Mouse (Mus musculus): ENCODE results near the gene Prdm10. TPM values are rescaled to one million over a fixed set of nuclear protein-coding genes. Genes with fewer than 3 reads are reported as not detected.

Gene Prdm10
- polyA plus RNA-seq, 1 experiment = 1.9 TPM

- H3K36me3 ChIP-seq (ENCODE audit: control insufficient read depth, insufficient read depth) = no peaks in the 10 kb centered on the region
- no peak overlapping the region for H3K4me2 ChIP-seq (ENCODE audit: low read depth)
- no peak overlapping the region for H3K4me3 ChIP-seq
- H3K79me2 ChIP-seq (ENCODE audit: control insufficient read depth, insufficient read depth) = no peaks in the 10 kb centered on the region
- H3K27me3 ChIP-seq (ENCODE audit: control insufficient read depth, insufficient read depth, insufficient read length) = no peaks in the 10 kb centered on the region
- TF ChIP-seq REST (IDR thresholded peaks at IDR 0.05; ENCODE audit: insufficient read depth, insufficient read length) (no peak), CEBPB (IDR thresholded peaks at IDR 0.05; ENCODE audit: insufficient read depth, poor library complexity, severe bottlenecking) (no peak), SRF (IDR thresholded peaks at IDR 0.05; ENCODE audit: control insufficient read depth, insufficient read length, low read depth) (no peak)
- no peak overlapping the region for H3ac ChIP-seq (ENCODE audit: control insufficient read depth, insufficient read length)
These were observed 40.4 kb downstream of the Prdm10 start for GRCm38 (mm10) chr9:31320734-31321133.

DNA sequence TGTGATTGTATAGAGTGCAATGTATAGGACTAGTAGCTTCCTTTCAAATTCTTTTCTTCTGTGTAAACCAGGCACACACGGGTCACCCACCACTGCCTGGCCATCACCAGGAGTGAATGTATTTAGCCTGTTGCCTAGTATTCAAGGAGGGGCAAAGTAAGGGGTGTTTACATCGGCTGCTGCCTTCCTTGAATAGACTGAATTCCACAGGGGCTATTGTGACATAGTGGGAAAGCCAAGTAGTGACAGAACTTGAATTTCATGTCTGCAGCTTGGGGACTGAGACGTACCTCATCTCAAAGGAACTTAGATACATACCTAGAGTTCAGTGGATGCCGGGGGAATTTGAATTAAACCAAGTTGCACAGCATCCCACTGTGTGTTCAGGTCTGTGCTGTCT, 41.2 kb downstream of the Prdm10 start:
- H3K27me3 ChIP-seq (ENCODE audit: control insufficient read depth, insufficient read depth, insufficient read length) = no peaks in the 10 kb centered on the region
- no peaks in the 10 kb centered on the region for H3K36me3 ChIP-seq (ENCODE audit: control insufficient read depth, insufficient read depth)
- TF ChIP-seq REST (IDR thresholded peaks at IDR 0.05; ENCODE audit: insufficient read depth, insufficient read length) = no peak
- no peak for TF ChIP-seq CEBPB (IDR thresholded peaks at IDR 0.05; ENCODE audit: insufficient read depth, poor library complexity, severe bottlenecking)
- TF ChIP-seq SRF (IDR thresholded peaks at IDR 0.05; ENCODE audit: control insufficient read depth, insufficient read length, low read depth) = no peak
- TF ChIP-seq MYOD1 (IDR thresholded peaks at IDR 0.05; ENCODE audit: control insufficient read depth in 1 of 3, insufficient read length in 2 of 3, low read depth in 2 of 3) = no peak
- TF ChIP-seq MAX (IDR thresholded peaks at IDR 0.05; ENCODE audit: low read depth) = no peak
- no peak for TF ChIP-seq E2F4 (IDR thresholded peaks at IDR 0.05; ENCODE audit: insufficient read depth)
- TF ChIP-seq TCF12 (IDR thresholded peaks at IDR 0.05; ENCODE audit: insufficient read depth, poor library complexity, severe bottlenecking) = no peak
- TF ChIP-seq USF1 (IDR thresholded peaks at IDR 0.05; ENCODE audit: low read depth) = no peak
- no peak for TF ChIP-seq MYOG (IDR thresholded peaks at IDR 0.05; ENCODE audit: control insufficient read depth in 1 of 3, insufficient read depth in 1 of 3, insufficient read length in 2 of 3, low read depth in 2 of 3)
- TF ChIP-seq POLR2AphosphoS2 (IDR thresholded peaks at IDR 0.05; ENCODE audit: insufficient read length, low read depth) = no peak
- TF ChIP-seq POLR2A (IDR thresholded peaks at IDR 0.05; ENCODE audit: insufficient read length, low read depth) = no peak
- TF ChIP-seq TCF3 (IDR thresholded peaks at IDR 0.05; ENCODE audit: insufficient read length, low read depth) = no peak
- no peaks in the 10 kb centered on the region for H3K79me2 ChIP-seq (ENCODE audit: control insufficient read depth, insufficient read depth)
- H3K4me2 ChIP-seq (ENCODE audit: low read depth) = no peak overlapping the region
- H3K4me3 ChIP-seq = no peak overlapping the region
- H3ac ChIP-seq (ENCODE audit: control insufficient read depth, insufficient read length) = no peak overlapping the region

DNA sequence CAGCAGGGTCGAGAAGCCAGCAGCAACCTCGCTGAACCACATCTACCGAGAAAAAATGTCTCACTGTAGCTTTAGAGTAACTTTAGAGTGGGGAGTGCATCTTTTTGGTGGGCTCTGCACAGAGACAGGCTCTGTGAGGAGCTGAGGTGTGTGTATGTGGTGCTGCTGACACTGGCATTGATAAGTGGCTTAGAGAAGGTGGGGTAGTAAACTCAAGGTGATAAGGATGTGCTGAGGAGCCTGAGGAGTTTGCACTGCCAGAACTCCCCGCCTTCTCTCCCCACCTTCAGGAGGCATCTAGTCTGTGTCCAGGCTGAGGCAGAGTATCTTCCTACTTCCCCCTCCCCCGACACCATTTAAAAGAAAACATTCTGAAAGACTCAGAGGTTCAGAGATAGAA, 41.8 kb downstream of the Prdm10 start:
- Histone ChIP-seq H3K4me3 (no peak overlapping the region), H3K4me2 (ENCODE audit: low read depth) (no peak overlapping the region), H3K36me3 (ENCODE audit: control insufficient read depth, insufficient read depth) (no peaks in the 10 kb centered on the region), H3K79me2 (ENCODE audit: control insufficient read depth, insufficient read depth) (no peaks in the 10 kb centered on the region), H3ac (ENCODE audit: control insufficient read depth, insufficient read length) (no peak overlapping the region), H3K27me3 (ENCODE audit: control insufficient read depth, insufficient read depth, insufficient read length) (no peaks in the 10 kb centered on the region)
- TF ChIP-seq REST (IDR thresholded peaks at IDR 0.05; ENCODE audit: insufficient read depth, insufficient read length) (no peak), TCF3 (IDR thresholded peaks at IDR 0.05; ENCODE audit: insufficient read length, low read depth) (no peak), MYOD1 (IDR thresholded peaks at IDR 0.05; ENCODE audit: control insufficient read depth in 1 of 3, insufficient read length in 2 of 3, low read depth in 2 of 3) (no peak), USF1 (IDR thresholded peaks at IDR 0.05; ENCODE audit: low read depth) (no peak), E2F4 (IDR thresholded peaks at IDR 0.05; ENCODE audit: insufficient read depth) (no peak), POLR2A (IDR thresholded peaks at IDR 0.05; ENCODE audit: insufficient read length, low read depth) (no peak)

DNA sequence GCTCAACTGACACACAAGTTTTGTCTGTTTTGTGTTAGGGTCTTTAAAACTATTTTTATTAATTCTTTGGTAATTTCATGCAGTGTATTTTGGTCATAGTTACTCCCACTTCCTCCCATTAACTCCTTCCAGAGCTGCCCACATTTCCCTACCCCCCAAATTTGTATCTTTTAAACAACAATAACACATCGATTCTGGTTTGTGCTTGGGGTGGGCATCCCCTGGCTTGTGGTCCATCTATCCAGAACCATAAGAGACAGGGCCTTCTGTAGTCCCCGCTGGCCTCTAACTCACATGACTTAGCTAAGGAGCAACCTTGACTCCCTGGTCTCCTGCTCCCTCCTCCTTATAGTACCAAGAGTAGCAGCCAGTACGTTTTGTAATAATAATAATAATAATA, 50.5 kb downstream of the Prdm10 start:
- Histone ChIP-seq H3K27me3 (ENCODE audit: control insufficient read depth, insufficient read depth, insufficient read length) (no peaks in the 10 kb centered on the region), H3K36me3 (ENCODE audit: control insufficient read depth, insufficient read depth) (no peaks in the 10 kb centered on the region), H3K79me2 (ENCODE audit: control insufficient read depth, insufficient read depth) (no peaks in the 10 kb centered on the region), H3K4me3 (no peak overlapping the region), H3ac (ENCODE audit: control insufficient read depth, insufficient read length) (no peak overlapping the region), H3K4me2 (ENCODE audit: low read depth) (no peak overlapping the region)
- TF ChIP-seq CEBPB (IDR thresholded peaks at IDR 0.05; ENCODE audit: insufficient read depth, poor library complexity, severe bottlenecking) = no peak
- TF ChIP-seq MAX (IDR thresholded peaks at IDR 0.05; ENCODE audit: low read depth) = no peak
- TF ChIP-seq REST (IDR thresholded peaks at IDR 0.05; ENCODE audit: insufficient read depth, insufficient read length) = no peak
- no peak for TF ChIP-seq MYOD1 (IDR thresholded peaks at IDR 0.05; ENCODE audit: control insufficient read depth in 1 of 3, insufficient read length in 2 of 3, low read depth in 2 of 3)
- no peak for TF ChIP-seq USF1 (IDR thresholded peaks at IDR 0.05; ENCODE audit: low read depth)
- TF ChIP-seq MYOG (IDR thresholded peaks at IDR 0.05; ENCODE audit: control insufficient read depth in 1 of 3, insufficient read depth in 1 of 3, insufficient read length in 2 of 3, low read depth in 2 of 3) = no peak
- TF ChIP-seq E2F4 (IDR thresholded peaks at IDR 0.05; ENCODE audit: insufficient read depth) = no peak
- no peak for TF ChIP-seq TCF12 (IDR thresholded peaks at IDR 0.05; ENCODE audit: insufficient read depth, poor library complexity, severe bottlenecking)
- TF ChIP-seq POLR2A (IDR thresholded peaks at IDR 0.05; ENCODE audit: insufficient read length, low read depth) = no peak
- TF ChIP-seq SRF (IDR thresholded peaks at IDR 0.05; ENCODE audit: control insufficient read depth, insufficient read length, low read depth) = no peak
- no peak for TF ChIP-seq POLR2AphosphoS2 (IDR thresholded peaks at IDR 0.05; ENCODE audit: insufficient read length, low read depth)
- TF ChIP-seq TCF3 (IDR thresholded peaks at IDR 0.05; ENCODE audit: insufficient read length, low read depth) = no peak

GRCm38 (mm10) chr9:31331246-31331645, 50.9 kb downstream of the Prdm10 start:
- H3K4me2 ChIP-seq (ENCODE audit: low read depth) = no peak overlapping the region
- no peaks in the 10 kb centered on the region for H3K27me3 ChIP-seq (ENCODE audit: control insufficient read depth, insufficient read depth, insufficient read length)
- no peaks in the 10 kb centered on the region for H3K79me2 ChIP-seq (ENCODE audit: control insufficient read depth, insufficient read depth)
- no peak for TF ChIP-seq E2F4 (IDR thresholded peaks at IDR 0.05; ENCODE audit: insufficient read depth)
- H3K4me3 ChIP-seq = no peak overlapping the region
- peaks cover under 1% of the 10 kb centered on the region for H3K36me3 ChIP-seq (ENCODE audit: control insufficient read depth, insufficient read depth)
- no peak overlapping the region for H3ac ChIP-seq (ENCODE audit: control insufficient read depth, insufficient read length)

Data from myocyte (in vitro differentiated cells).